Mouse (Mus musculus) heart, postnatal 25 days (tissue): ENCODE measurements around the gene Hivep2. TPM values are rescaled to one million over a fixed set of nuclear protein-coding genes. Genes with fewer than 3 reads are reported as not detected.

ENCODE experiments used
- DNase-seq: peaks from one replicate; pipeline ENCODE4 v3.0.0; 2022; ENCODE audit warnings: low spot score
- intact Hi-C: fragments of 180-260 bp; cut with DNase I; formaldehyde crosslinking; loops from one replicate; pipeline ENCODE4 v1.15.1; 2025
- total RNA-seq, 2 experiments: library from RNA; stranded (reverse); gene quantifications; 2 replicates each; pipeline ENCODE4 v1.2.3; 2021

The Hivep2 gene
- total RNA-seq, 2 experiments from 2014 or later = 17.8 to 28.8 TPM

- intact Hi-C loops = loop anchor here (5.0 kb wide), 3 partner anchors 78 to 228 kb away; partner anchors contain the start of gene Aig1
- DNase-seq = no peak
These were observed 3.1 kb downstream of the Hivep2 start for GRCm38 (mm10) chr10:13968989-13969388.

GRCm38 (mm10) chr10:13970321-13970720, 4.4 kb downstream of the Hivep2 start:
- no peak for DNase-seq
- intact Hi-C loops = no loop called here

GRCm38 (mm10) chr10:13971268-13971667, 5.4 kb downstream of the Hivep2 start:
- intact Hi-C loops = no loop called here
- no peak for DNase-seq

GRCm38 (mm10) chr10:13973563-13974179, 7.8 kb downstream of the Hivep2 start:
- intact Hi-C loops = no loop called here
- no peak for DNase-seq

- no peak for DNase-seq
These were observed 8.6 kb downstream of the Hivep2 start for GRCm38 (mm10) chr10:13974472-13974871.

GRCm38 (mm10) chr10:13975861-13976260, 10.0 kb downstream of the Hivep2 start:
- intact Hi-C loops = no loop called here
- DNase-seq = no peak

More at GRCm38 (mm10) chr10:13974472-13974871, 8.6 kb downstream of the Hivep2 start:
- intact Hi-C loops = no loop called here

GRCm38 (mm10) chr10:13976267-13976666, 10.4 kb downstream of the Hivep2 start:
- DNase-seq = no peak
- intact Hi-C loops = no loop called here

- intact Hi-C loops = loop anchor here (2.0 to 5.0 kb wide), 2 partner anchors 15 to 75 kb away; partner anchors contain the start of gene Hivep2
- no peak for DNase-seq
These were observed 16.4 kb downstream of the Hivep2 start for GRCm38 (mm10) chr10:13982271-13982670.

- intact Hi-C loops = loop anchor here (2.0 to 5.0 kb wide), 2 partner anchors 16 to 74 kb away; partner anchors contain the start of gene Hivep2
- DNase-seq = peak; percentile 76
These were observed 17.0 kb downstream of the Hivep2 start for GRCm38 (mm10) chr10:13982769-13983381.

GRCm38 (mm10) chr10:13983631-13984030, 17.8 kb downstream of the Hivep2 start:
- intact Hi-C loops = loop anchor here (2.0 to 5.0 kb wide), 2 partner anchors 17 to 74 kb away; partner anchors contain the start of gene Hivep2
- no peak for DNase-seq

- no peak for DNase-seq
- intact Hi-C loops = loop anchor here (5.0 kb wide), 1 partner anchor 73 kb away; no protein-coding TSS in a partner anchor
These were observed 18.4 kb downstream of the Hivep2 start for GRCm38 (mm10) chr10:13984233-13984632.

GRCm38 (mm10) chr10:13986539-13986938, 20.7 kb downstream of the Hivep2 start:
- intact Hi-C loops = loop anchor here (2.0 kb wide), 1 partner anchor 16 kb away; no protein-coding TSS in a partner anchor
- no peak for DNase-seq

- intact Hi-C loops = loop anchor here (2.0 kb wide), 1 partner anchor 15 kb away; no protein-coding TSS in a partner anchor
- no peak for DNase-seq
These were observed 21.5 kb downstream of the Hivep2 start for GRCm38 (mm10) chr10:13987336-13987735.

GRCm38 (mm10) chr10:13988280-13988679, 22.4 kb downstream of the Hivep2 start:
- peak; percentile 23 for DNase-seq
- intact Hi-C loops = no loop called here

- DNase-seq = no peak
- intact Hi-C loops = no loop called here
These were observed 22.9 kb downstream of the Hivep2 start for GRCm38 (mm10) chr10:13988757-13989156.

GRCm38 (mm10) chr10:13990842-13991241, 25.0 kb downstream of the Hivep2 start:
- DNase-seq = no peak

GRCm38 (mm10) chr10:13993411-13993810, 27.5 kb downstream of the Hivep2 start:
- no peak for DNase-seq
- intact Hi-C loops = no loop called here

More at GRCm38 (mm10) chr10:13990842-13991241, 25.0 kb downstream of the Hivep2 start:
- intact Hi-C loops = no loop called here

- intact Hi-C loops = no loop called here
- DNase-seq = no peak
These were observed 31.5 kb downstream of the Hivep2 start for GRCm38 (mm10) chr10:13997336-13997735.

GRCm38 (mm10) chr10:14004769-14005517, 39.1 kb downstream of the Hivep2 start:
- intact Hi-C loops = no loop called here

GRCm38 (mm10) chr10:14009721-14010120, 43.8 kb downstream of the Hivep2 start:
- intact Hi-C loops = no loop called here

More at GRCm38 (mm10) chr10:14004769-14005517, 39.1 kb downstream of the Hivep2 start:
- no peak for DNase-seq

More at GRCm38 (mm10) chr10:14009721-14010120, 43.8 kb downstream of the Hivep2 start:
- no peak for DNase-seq
